Mouse (Mus musculus): Measurements from ENCODE around the gene Plekhb2.

GRCm38 (mm10) chr1:34928656-34929055 is 78.9 kb downstream of the Plekhb2 start:
- no peak for TF ChIP-seq CTCF (IDR thresholded peaks at IDR 0.05; ENCODE audit: low read depth, low read length)
- no peak for TF ChIP-seq EP300 (IDR thresholded peaks at IDR 0.05; ENCODE audit: insufficient read depth, low read depth, low read length)
